Mouse (Mus musculus): ENCODE measurements around the gene Odr4. TPM values are rescaled to one million over a fixed set of nuclear protein-coding genes. Genes with fewer than 3 reads are reported as not detected.

The Odr4 gene
- polyA plus RNA-seq, 1 experiment from 2014 or later, result 35.4 TPM

GRCm38 (mm10) chr1:150393488-150393852 lies 590 bp upstream of the Odr4 start:
- Histone ChIP-seq H3K4me2 (peak overlapping the region; percentile 62), H3K36me3 (peaks cover 31% of the 10 kb centered on the region), H3K4me1 (peaks cover 6% of the 10 kb centered on the region), H3K9me3 (no peaks in the 10 kb centered on the region), H3K27ac (peak overlapping the region; percentile 91), H3K4me3 (peak overlapping the region; percentile 71), H3K9ac (peak overlapping the region; percentile 74), H3K27me3 (no peaks in the 10 kb centered on the region)
- WGBS, result under 1% methylated on average over 23 of the region's 27 CpGs
- ATAC-seq (ENCODE audit: borderline replicate concordance, extremely low read depth, low FRiP score, low TSS enrichment), result peak; percentile 58

- peak overlapping the region; percentile 88 for H3K27ac ChIP-seq
- H3K4me1 ChIP-seq, result peaks cover 6% of the 10 kb centered on the region
- 18% methylated on average over 11 of the region's 11 CpGs for WGBS
- H3K9ac ChIP-seq, result peak overlapping the region; percentile 68
- H3K9me3 ChIP-seq, result no peaks in the 10 kb centered on the region
- H3K4me2 ChIP-seq, result peak overlapping the region; percentile 59
- no peaks in the 10 kb centered on the region for H3K27me3 ChIP-seq
- peak overlapping the region; percentile 71 for H3K4me3 ChIP-seq
- H3K36me3 ChIP-seq, result peaks cover 33% of the 10 kb centered on the region
- peak; percentile 2; the same call in 1 of the 2 replicates for ATAC-seq (ENCODE audit: borderline replicate concordance, extremely low read depth, low FRiP score, low TSS enrichment)
Measured at GRCm38 (mm10) chr1:150391931-150392637, 796 bp downstream of the Odr4 start.

- 85% methylated on average over 6 of the region's 6 CpGs for WGBS
- no peaks in the 10 kb centered on the region for H3K9me3 ChIP-seq
- no peaks in the 10 kb centered on the region for H3K27me3 ChIP-seq
- no peak for ATAC-seq (ENCODE audit: borderline replicate concordance, extremely low read depth, low FRiP score, low TSS enrichment)
- peaks cover 29% of the 10 kb centered on the region for H3K36me3 ChIP-seq
- H3K27ac ChIP-seq, result no peak overlapping the region
- no peak overlapping the region for H3K4me2 ChIP-seq
- peaks cover 4% of the 10 kb centered on the region for H3K4me1 ChIP-seq
- H3K9ac ChIP-seq, result no peak overlapping the region
- H3K4me3 ChIP-seq, result no peak overlapping the region
Measured at GRCm38 (mm10) chr1:150389390-150390129, 3.3 kb downstream of the Odr4 start.

- Histone ChIP-seq H3K27ac (no peak overlapping the region), H3K9ac (no peak overlapping the region), H3K4me3 (no peak overlapping the region), H3K4me2 (no peak overlapping the region), H3K27me3 (no peaks in the 10 kb centered on the region), H3K4me1 (peaks cover 4% of the 10 kb centered on the region), H3K36me3 (peaks cover 39% of the 10 kb centered on the region), H3K9me3 (no peaks in the 10 kb centered on the region)
- no peak for ATAC-seq (ENCODE audit: borderline replicate concordance, extremely low read depth, low FRiP score, low TSS enrichment)
- WGBS, result 95% methylated on average over 9 of the region's 9 CpGs
Measured at GRCm38 (mm10) chr1:150387572-150387971, 5.3 kb downstream of the Odr4 start.

- Histone ChIP-seq H3K9me3 (no peaks in the 10 kb centered on the region), H3K27me3 (no peaks in the 10 kb centered on the region), H3K9ac (no peak overlapping the region), H3K36me3 (peaks cover 38% of the 10 kb centered on the region), H3K4me3 (no peak overlapping the region), H3K4me2 (no peak overlapping the region), H3K27ac (no peak overlapping the region), H3K4me1 (no peaks in the 10 kb centered on the region)
- WGBS, result 94% methylated on average over 4 of the region's 4 CpGs
- ATAC-seq (ENCODE audit: borderline replicate concordance, extremely low read depth, low FRiP score, low TSS enrichment), result no peak
Measured at GRCm38 (mm10) chr1:150384138-150384537, 8.7 kb downstream of the Odr4 start.

- H3K4me1 ChIP-seq, result no peaks in the 10 kb centered on the region
- 87% methylated on average over 2 of the region's 2 CpGs for WGBS
- no peak for ATAC-seq (ENCODE audit: borderline replicate concordance, extremely low read depth, low FRiP score, low TSS enrichment)
- peaks cover 6% of the 10 kb centered on the region; the same call in 1 of the 2 replicates for H3K36me3 ChIP-seq
- H3K4me2 ChIP-seq, result no peak overlapping the region
- no peaks in the 10 kb centered on the region for H3K9me3 ChIP-seq
- H3K27ac ChIP-seq, result no peak overlapping the region
- H3K4me3 ChIP-seq, result no peak overlapping the region
- no peak overlapping the region for H3K9ac ChIP-seq
- H3K27me3 ChIP-seq, result no peaks in the 10 kb centered on the region
Measured at GRCm38 (mm10) chr1:150374247-150374646, 18.6 kb downstream of the Odr4 start.

- Histone ChIP-seq H3K27ac (no peak overlapping the region), H3K4me3 (no peak overlapping the region), H3K4me2 (no peak overlapping the region), H3K27me3 (no peaks in the 10 kb centered on the region), H3K9me3 (no peaks in the 10 kb centered on the region), H3K9ac (no peak overlapping the region), H3K36me3 (0 out of 2 replicates have a peak, but pooled peaks cover 2% of the 10 kb centered on the region), H3K4me1 (no peaks in the 10 kb centered on the region)
- WGBS, result 75% methylated on average over 3 of the region's 3 CpGs
- ATAC-seq (ENCODE audit: borderline replicate concordance, extremely low read depth, low FRiP score, low TSS enrichment), result no peak
Measured at GRCm38 (mm10) chr1:150372895-150373294, 20.0 kb downstream of the Odr4 start.

- Histone ChIP-seq H3K9ac (no peak overlapping the region), H3K4me3 (no peak overlapping the region), H3K4me2 (no peak overlapping the region), H3K27me3 (no peaks in the 10 kb centered on the region), H3K36me3 (peaks cover 16% of the 10 kb centered on the region), H3K27ac (no peak overlapping the region), H3K9me3 (no peaks in the 10 kb centered on the region), H3K4me1 (no peaks in the 10 kb centered on the region)
- no peak for ATAC-seq (ENCODE audit: borderline replicate concordance, extremely low read depth, low FRiP score, low TSS enrichment)
- 81% methylated on average over 1 of the region's 1 CpGs for WGBS
Measured at GRCm38 (mm10) chr1:150360864-150361263, 32.0 kb downstream of the Odr4 start.

- no peak overlapping the region for H3K4me2 ChIP-seq
- H3K36me3 ChIP-seq, result no peaks in the 10 kb centered on the region
- no peak overlapping the region for H3K27ac ChIP-seq
- no peak overlapping the region for H3K4me3 ChIP-seq
- H3K4me1 ChIP-seq, result no peaks in the 10 kb centered on the region
- 57% methylated on average over 2 of the region's 2 CpGs for WGBS
- no peak overlapping the region for H3K9ac ChIP-seq
- H3K9me3 ChIP-seq, result no peaks in the 10 kb centered on the region
- H3K27me3 ChIP-seq, result no peaks in the 10 kb centered on the region
- ATAC-seq (ENCODE audit: borderline replicate concordance, extremely low read depth, low FRiP score, low TSS enrichment), result no peak
Measured at GRCm38 (mm10) chr1:150335111-150335510, 57.8 kb downstream of the Odr4 start.

GRCm38 (mm10) chr1:150319205-150319604 lies 73.7 kb downstream of the Odr4 start, which contains the start of gene Pdc:
Gene Pdc (plus strand): TSS chr1:150319417.
- Histone ChIP-seq H3K9ac (no peak within 1 kb of the TSS), H3K4me1 (no peaks in the 10 kb centered on the region), H3K4me2 (no peak within 1 kb of the TSS), H3K36me3 (no peaks in the 10 kb centered on the region), H3K9me3 (no peaks in the 10 kb centered on the region), H3K27ac (no peak within 1 kb of the TSS), H3K27me3 (no peaks in the 10 kb centered on the region), H3K4me3 (no peak within 1 kb of the TSS)
- WGBS, result 73% methylated on average over 1 of the region's 1 CpGs
- no peak for ATAC-seq (ENCODE audit: borderline replicate concordance, extremely low read depth, low FRiP score, low TSS enrichment)

Data from lung, embryonic 15.5 days (tissue).